Mouse (Mus musculus): ENCODE measurements at regions not wholly inside any gene's neighbourhood (a gene's known extent, or its start where the extent isn't known, plus 50 kb on each side); places are given as distances from the start of the nearest gene placed in this dataset.
A peak's percentile ranks its signal among the peaks of the same experiment; 100 is the strongest.
"Not testable (repeated sequence)": the region's sequence is repeated elsewhere in the genome, so short reads cannot be mapped to it uniquely, and the experiment has no call there.

DNA sequence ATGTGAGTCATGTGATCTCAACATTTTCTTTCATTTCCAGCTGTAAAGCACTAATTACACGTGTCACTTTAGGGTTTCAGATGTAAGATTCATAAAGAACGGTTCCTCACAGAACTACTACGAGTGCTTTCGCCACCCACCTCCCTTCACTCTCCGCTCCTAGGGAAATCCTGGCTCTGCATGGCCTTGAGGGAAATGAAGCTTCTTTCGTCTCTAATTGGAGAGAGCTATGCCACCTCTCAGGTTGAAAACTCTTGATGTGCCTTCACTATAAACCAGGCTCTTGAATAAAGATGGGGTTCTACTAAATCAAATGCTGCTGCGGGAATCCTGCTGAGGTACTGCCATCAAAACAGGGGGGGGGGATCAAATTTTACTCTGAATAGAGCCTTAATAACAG is 686.0 kb upstream of the Hs3st1 start:
- DNase-seq (ENCODE audit: low spot score in 2 of 2), result no peak

DNA sequence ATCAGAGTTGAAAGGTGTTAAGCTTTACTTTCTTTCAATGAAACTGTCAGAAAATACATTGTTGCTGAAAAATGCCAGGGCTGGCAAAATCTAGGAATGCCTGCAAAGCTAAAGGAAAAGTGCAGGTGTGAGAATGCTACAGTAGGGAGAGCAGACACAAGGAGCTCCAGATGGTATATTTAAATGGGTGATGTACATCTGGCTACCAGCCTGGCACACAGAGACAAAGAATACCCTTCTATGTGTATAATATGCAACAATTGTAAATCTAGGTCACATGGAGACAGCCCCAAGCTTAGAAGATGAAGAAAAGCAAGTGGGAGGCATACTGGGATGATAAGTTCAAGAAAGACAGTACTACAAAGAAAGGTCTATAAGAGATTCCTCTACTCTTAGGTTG is 647.4 kb upstream of the Hs3st1 start:
- no peak for DNase-seq (ENCODE audit: low spot score in 2 of 2)

DNA sequence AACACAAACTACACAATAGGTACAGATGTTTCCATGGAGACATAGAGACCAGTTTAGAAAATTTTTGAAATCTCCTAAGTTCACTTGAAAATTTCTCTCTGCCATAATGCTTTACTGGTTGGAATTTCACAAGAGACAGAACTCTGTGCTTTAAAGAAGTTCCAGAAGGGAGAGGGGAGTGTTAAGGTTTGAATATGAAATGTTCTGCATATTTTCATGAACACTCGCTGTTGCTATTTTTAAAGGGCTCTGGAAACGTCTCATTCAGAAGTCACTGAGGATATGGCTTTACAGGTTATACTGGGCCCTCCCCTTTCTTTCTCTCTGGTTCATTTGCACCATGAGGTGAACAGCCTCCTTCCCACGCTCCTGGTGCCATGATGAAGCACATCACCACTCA is 639.5 kb upstream of the Hs3st1 start:
- no peak for DNase-seq (ENCODE audit: low spot score in 2 of 2)

DNA sequence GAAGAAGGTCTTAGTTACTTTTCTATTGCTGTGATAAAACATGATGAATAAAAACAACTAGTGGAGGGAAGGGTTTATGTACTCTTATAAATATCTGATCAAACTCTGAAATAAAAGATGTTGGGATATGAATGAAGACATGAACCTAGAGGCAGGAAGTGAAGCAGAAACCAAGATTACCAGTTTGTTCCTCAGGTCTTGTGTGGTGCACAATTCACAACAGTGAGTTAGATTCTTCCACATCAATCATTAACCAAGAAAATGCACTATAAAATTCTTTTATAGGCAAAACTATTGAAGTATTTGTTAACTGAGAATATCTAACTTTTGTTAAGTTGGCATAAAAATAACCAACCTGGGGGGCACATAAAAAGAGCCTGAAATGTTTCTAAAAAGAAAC is 634.3 kb upstream of the Hs3st1 start:
- DNase-seq (ENCODE audit: low spot score in 2 of 2), result no peak

DNA sequence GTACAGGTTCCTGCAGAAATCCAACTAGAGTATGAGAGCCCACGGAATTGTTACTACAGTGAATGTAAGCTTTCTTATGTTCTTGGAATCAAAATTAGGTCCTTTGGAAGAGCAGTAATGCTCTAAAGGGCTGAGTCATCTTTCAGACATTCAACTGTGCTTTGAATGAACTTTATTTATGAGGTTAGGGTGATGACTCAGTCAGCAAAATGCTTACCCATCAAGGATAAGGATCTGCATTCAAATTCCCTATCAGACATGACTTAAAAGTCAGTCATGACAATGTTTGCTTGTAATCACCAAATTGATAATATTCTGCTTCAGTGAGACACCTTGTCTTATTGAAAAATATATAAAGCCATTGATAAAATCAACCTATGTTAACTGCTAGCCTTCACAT is 611.7 kb upstream of the Hs3st1 start:
- no peak for DNase-seq (ENCODE audit: low spot score in 2 of 2)

DNA sequence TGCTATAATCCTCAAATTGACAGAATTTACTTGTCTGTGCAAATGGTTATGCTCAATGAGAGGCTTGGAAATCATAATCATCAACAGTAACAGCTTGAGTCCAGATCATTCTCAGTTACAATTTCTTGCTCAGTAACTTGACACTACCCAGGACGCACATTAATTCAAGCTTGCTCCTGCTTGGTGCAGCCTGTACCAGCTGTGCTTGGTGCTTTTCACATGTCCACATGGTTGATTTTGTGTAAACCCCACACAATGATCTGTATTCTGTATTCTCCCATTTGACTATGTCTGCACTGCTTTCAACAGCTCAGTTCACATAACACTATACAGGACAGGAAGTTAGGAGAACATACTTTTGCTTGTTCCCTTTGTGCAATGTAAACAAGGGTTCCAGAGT is 576.0 kb upstream of the Hs3st1 start:
- DNase-seq (ENCODE audit: low spot score in 2 of 2), result no peak

DNA sequence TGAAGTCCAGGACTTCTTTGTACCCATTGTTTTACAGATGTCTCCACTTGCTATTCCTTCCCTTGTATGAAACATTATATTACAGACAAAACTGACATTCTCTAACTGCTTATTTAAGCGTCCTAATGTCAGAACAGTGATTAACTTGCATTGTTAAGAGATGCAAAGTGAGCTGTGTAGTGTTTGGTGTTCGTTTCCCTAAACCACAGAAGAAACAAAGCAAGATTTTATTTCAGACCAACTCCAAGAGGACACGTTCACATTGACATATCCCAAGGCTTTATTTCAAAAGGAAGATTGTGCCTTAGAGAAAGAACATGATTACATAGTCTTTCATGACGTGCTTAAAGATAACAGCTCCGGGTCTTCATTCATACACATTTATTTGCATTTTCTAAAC is 553.2 kb upstream of the Hs3st1 start:
- DNase-seq (ENCODE audit: low spot score in 2 of 2), result no peak

DNA sequence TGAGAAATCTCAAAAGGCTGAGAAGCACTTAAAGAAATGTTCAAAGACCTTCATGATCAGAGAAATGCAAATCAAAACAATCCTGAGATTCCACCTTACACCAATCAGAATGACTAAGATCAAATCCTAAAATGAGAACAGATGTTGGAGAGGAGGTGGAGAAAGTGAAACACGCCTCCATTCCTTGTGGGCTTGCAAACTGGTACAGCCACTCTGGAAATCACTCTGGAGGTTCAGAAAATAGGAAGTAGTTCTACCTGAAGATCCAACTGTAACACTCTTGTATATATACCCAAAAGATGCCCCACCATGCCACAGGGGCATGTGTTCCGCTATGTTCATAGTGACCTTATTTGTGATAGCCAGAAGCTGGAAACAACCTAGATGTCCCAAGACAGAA is 549.5 kb upstream of the Hs3st1 start:
- not testable (repeated sequence) for DNase-seq (ENCODE audit: low spot score in 2 of 2)

DNA sequence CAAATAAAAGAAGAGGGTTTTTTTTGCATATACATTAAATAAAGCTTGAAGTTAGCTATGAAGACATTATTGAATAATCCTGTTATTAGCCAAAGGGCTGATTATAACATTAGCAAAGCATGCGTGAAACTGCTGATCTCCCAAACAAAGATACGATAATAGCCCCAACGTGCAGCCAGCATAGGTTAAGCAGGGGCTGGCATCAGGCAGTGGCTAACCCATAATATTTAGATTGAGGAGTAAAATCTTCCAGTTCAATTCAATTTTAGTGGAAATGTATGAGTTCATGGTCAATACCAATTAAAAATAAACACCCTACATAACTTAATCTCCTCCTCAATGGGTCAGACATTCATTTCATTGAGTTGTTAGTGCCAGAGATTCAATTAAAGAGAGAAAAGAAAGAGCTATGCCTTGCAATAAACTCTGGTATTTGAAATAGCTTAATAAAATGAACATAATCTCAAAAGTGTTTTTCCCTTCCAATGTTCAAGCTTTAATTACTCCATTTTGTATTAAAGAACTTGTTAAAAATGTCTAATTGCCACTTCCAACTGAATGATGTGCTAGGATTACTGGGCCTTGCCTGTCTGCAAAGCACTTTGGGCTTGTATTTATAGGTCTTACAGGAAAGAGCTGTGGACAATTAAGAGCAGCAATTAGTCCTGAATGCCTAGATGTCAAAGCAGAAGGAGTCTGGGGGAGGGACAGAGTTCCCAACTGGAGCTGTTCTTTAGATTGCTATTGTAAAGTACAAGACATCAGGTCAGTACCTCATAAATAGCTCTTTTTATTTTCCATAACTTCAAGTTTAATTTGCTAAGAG is 539.8 kb upstream of the Hs3st1 start:
- no peak for DNase-seq (ENCODE audit: low spot score in 2 of 2)

DNA sequence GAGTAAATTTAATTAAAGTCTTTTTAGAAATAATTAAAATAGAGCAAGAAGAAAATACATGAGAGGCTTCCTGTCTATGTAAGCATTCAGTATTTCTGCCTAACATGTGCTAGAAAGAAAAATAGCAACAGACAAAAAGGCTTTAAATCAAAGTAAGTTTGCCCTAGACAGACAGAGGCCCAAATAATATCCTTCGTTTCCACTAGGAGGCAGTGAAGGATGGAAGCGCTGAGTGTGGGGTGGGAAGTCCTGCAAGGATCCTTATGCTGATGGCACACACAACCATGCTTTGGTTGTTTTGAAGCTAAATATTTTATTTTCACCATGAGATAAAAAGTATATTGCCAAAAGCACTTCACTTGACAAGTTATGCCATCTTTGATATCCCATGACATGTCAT is 527.1 kb upstream of the Hs3st1 start:
- DNase-seq (ENCODE audit: low spot score in 2 of 2), result no peak

DNA sequence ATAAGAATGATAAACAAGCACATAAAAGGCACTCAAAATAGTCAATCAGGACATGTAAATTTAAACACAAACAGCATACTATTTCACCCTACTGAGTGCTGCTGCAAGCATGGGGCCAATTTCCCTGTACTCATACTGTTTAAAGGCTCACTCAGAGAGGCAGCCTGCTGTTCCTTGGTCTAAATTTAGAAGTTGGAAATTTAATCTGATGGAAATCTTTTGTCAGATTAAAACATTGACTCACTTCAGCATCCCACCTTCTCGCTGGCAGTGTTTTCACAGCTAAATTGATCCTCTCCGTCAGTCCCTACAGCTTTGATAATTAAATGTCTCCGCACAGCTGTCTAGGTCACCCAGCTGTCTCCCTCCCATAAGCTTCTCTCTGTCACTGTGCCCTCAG is 491.4 kb upstream of the Hs3st1 start:
- DNase-seq (ENCODE audit: low spot score in 2 of 2), result peak in 1 of 2 experiments; percentile 4

All from frontal cortex, postnatal 25 days (tissue).